Mouse (Mus musculus): ENCODE measurements around the gene P4htm.

P4htm gene

DNA sequence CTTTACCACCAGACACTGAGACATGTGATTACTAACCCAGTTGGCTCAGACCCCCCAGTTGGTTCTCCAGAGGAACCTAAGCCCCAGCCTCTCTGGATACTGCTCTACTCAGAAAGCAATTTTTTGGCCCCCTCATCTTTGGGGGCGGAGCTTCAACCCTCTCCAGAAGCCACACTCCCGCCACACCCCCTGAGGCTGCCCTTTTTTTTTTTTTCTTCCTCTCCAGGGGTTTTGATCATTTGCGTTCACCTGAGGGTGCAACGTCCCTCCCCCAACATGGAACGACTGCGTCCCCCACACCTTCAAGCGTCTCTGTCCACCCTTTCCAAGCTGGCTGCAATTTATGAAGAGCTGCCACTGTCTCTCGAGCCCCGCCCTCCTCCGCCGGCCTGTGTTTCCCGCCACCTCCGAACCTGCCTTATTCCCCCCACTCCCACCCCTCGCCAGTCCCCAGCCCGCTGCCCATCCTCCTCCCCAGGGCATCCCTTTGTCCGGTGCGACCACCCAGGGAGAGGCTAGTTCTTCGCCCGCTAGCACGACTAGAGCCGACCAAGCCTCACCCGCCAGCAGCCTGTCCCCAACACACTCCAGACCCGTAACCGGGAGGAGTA lies 19.4 kb downstream of the P4htm start:
- DNase-seq (ENCODE audit: low spot score in 2 of 2), result no peak

DNA sequence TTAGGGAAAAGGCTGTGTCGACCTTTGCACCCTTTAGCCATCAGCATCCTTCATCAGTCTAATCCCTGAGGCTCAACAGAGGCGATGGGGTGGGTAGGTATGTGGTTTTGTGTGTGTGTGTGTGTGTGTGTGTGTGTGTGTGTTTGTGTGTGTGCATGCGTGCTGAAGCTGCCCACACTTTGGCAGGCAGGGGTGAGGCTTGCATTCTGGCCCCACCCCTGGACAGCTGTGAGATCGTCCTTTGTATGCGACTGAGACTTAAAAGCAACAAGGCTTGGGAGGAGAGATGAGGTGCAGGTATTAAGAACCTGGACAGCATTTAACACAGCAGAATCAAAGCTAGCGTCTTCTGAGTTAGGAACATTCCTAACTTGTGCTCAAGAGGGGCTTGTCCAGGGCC lies 20.4 kb downstream of the P4htm start:
- no peak for DNase-seq (ENCODE audit: low spot score in 2 of 2)

DNA sequence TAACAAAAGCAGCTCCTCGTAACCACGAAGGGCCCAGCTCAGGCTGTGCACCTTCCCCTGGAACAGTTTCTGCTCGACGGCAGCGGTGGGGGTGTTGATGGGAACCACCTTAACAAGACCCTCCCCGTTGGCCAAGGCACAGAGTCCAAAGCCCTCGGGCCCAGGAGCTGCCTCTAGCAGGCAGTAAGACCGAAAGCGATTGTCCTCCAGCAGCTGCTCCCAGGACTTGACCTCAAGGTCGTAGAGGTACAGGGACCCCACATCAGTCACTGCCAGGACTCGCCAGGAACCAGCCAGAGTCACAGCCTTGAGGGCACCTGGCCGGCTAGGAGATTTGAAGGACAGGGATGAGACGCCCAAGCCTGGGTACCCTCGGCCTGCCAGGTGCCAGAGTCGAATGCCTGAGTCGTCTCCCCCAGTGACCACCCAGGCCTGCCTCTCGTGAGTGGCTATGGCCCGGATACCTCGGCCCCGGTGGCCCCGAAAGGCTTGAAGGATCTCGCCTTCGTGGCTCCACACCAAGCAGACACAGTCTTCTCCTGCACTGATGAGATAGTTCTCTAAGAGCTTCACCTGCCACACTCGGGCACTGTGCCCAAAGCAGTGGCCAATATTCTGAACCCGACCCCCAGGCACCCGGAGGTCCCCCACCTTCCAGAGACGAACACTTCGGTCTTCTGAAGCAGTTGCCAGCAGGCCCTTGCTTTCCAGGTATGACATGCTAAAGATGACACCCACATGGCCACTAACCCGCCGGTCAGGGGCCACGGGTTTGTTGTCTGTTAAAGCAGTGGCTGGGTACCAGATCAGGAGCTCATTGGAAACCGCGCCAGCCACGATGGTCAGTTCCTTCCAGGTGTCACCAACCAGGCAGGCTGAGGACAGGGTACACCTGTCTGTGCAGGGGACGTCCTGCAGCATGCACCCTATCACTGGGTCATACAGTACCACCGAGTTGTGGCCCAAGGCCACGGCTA lies 21.9 kb downstream of the P4htm start:
- no peak for DNase-seq (ENCODE audit: low spot score in 2 of 2)

DNA sequence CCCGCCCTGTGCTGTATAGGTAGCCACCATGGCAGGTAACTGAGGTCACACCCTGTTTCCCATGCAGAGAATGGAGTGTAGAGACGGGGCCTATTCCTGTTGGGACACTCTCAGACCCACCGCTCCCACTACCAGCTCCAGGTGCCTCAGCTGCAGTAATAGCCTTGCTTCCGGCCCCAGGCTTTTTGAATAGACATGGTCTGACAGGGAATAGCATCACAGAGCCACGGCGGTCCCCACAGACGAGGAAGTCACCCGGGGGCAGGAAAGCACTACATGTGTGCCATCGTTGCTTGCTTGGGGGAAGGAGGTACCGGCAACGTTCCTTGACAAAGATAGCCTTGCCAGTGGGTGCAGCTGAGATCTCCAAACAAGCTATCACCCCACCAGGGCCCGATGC lies 22.5 kb downstream of the P4htm start:
- DNase-seq (ENCODE audit: low spot score in 2 of 2), result no peak

DNA sequence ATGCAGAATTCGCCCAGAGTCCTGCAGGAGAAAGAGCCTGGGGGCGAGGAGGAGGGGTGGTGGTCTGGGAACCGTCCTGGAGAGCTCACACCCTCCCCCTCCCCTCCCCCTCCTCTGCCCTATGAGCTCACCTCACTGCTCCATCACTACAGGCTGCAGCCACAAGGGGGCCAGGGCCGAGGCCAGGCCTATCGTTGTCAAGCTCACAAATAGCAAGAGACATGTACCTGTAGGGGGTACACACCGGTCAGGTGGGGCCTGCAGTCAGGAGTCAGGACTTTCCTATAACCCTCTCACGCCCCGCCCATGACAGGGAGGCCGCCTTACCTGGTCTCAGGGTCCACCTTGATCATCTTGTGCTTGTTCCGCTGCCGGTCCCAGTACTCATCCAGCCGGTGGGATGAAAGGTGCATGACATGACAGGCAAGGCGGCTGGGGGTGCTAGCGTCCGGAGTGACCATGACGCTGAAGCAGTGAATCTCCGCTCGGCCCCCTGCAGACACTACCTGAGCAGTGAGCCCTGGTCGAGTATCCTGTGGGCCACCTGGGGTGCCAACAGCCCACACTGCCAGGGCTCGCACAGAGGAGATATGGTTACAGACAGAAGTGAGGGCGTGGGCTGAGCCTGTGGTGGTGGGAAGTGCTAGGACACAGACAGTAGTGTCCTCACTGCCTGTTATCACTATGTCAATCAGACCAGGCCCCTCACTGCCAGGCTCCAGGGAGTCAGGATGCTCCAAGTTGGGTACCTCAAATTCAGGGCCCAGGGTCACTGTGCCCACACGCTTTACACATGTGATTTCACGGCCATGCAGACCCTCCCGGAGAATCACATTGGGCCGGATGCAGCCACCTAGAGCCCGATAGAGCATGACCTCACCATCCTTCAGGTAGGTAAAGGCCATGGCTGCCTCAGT lies 23.4 kb downstream of the P4htm start:
- DNase-seq (ENCODE audit: low spot score in 2 of 2), result peak in 1 of 2 experiments; percentile 71

DNA sequence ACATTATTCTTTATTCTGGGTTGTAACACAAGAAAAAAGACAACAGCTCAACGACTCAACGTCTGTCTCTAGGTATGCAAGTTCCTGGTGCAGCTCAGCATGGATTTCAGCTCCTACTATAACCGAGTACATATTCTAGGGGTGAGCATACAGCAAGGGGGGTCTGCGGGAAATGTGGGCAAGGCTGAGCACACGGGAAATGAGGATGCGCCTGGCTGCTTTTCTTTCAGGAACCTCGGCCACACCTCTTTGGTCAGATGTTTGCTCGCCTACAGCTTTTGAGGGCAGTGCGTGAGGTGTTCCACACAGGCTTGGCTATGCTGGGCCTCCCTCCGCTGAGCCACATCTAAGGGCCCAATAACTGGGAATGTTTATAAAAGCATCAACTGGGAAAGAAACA lies 25.1 kb downstream of the P4htm start:
- no peak for DNase-seq (ENCODE audit: low spot score in 2 of 2)

DNA sequence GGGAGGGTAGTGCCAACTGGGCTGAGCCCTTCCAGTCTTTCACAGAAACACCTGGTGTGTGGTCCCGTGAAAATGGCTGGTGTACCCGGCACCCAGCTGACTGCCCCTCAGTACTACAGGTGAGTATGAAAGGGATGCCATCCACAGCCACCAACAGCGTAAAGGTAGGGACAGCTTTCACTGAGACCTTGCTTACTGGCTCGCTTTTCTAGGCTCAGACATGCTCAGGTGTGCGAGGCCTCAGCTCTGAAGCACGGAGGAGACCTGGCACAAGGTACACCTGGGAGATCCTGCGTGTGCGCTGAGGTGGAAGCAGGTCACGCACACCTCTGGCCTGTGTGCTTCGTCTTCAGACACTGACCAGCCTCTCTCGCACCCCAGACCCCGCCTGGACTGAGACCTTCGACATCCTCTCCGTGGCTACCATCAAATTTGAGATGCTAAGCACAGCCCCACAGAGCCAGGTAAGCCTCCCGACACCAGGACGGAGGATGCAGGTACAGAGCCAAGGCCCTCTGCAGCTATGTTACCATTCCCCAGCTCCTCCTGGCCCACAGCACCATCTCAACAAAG lies 26.0 kb downstream of the P4htm start:
- no peak for DNase-seq (ENCODE audit: low spot score in 2 of 2)

DNA sequence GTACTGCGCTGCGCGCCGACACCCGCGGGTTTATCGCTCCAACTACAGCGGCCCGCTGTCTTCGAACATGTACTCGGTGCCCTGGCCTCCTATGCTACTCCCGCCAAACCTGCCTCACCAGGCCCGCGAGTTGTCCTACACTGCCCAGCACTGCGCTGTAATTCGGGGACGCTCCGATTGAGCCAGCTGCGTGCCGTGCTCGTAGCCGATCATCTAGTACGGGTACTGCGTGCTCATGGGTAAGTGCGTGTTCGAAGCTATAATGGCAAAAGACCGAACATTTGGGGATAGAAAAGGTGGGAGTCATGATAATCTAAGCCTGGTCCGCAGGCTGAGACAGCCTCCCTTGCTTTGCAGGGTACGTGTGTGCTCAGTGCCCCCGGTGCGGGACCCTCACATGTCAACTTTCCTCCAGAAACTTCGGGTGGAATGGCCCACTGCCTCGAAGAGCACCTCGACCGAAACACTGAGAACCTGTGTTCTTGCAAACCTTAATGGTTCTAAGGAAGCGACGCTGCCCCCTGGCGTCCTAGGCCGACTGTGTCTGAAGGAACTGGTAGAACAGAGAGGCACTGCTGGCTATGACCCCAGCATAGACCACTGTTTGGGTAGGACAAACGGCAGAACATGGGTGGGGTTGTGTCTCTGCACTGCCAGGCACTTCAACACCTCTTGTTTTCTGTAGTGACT lies 27.1 kb downstream of the P4htm start:
- peak; percentile 73 to 85 for DNase-seq (ENCODE audit: low spot score in 2 of 2)

DNA sequence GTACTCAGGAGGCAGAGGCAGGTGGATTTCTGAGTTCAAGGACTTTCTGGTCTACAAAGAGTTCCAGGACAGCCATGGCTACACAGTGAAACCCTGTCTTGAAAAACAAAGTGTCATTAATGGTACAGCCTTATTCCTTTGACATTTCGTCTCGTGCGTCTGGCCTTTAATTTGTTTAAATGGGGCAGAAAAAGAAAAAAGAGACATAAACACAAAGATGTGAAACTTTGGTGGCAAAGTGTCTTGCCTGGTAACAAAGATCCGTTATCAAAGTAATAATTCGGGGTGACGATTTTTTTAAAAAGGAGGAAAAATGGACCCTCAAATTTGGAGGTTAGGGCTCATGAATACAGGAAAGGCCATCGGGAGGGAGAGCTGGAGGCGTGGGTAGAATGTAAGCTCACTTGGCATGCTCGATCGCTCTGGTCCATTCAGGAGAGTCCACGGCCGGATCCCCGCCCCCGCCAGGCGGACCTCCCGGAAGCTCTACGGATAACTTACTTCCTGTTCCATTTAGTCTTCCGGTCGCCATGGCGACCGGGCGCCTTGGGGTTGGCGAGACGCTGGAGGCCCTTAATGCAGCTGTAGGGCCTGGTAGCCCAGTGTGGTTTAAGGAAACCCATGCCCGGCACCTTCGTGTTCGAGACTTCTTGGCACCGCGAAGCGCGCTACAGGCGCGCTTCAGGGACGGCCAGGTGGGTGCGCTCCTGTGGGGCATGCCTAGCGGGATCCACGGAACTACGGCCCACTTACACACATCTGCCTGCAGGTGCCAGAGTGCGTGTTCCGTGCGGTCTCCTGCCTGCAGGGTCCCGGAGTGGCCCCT lies 27.9 kb downstream of the P4htm start, which contains the start of gene Dalrd3:
TSS of gene Dalrd3 (plus strand) at position 506 of the 826 bp plus-strand sequence.
- DNase-seq (ENCODE audit: low spot score in 2 of 2), result peak; percentile 83 to 88

DNA sequence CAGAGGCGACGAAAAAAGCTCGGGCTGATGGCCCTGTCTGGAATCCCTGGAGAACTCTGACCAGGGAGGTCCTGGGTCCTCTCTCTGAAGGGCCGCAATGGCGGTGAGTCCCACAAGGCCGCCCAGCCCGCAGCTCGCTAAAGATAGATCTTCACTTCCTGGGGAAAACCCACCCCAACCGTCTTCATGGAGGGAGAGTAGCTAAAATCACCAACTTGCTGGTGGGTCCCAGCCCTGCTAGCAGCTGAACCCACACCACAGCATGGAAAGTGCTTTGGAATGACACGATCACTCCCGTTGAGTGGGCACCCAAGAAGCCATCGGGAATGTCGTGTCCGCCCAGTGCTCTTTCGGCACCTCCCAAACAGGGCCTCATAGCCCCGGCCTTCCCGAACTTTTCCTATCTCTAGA lies 29.0 kb downstream of the P4htm start:
- DNase-seq (ENCODE audit: low spot score in 2 of 2), result no peak

DNA sequence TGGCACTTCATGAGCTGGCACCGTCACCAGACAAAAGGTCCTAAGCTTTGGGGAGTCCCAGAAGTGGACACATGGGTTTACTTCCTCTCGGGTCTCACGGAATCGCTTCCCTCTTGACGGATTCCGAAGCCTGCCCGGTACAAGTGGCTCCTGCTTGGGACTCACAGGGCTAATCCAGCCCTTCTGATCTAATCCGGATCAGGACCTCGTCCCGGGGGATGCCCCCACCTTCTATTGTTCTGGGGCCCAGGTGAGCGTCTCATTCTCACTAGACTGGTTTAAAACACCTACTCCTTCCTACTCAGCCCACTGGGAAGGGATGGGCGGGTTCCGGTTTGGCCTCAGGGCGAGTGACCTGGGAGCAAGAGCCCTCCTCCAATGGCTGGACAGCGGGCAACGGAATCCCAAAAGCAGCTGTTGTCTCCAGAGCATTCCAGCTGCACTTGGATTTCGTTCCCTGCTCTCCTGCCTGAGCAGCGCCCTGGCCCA lies 29.5 kb downstream of the P4htm start:
- DNase-seq (ENCODE audit: low spot score in 2 of 2), result no peak

DNA sequence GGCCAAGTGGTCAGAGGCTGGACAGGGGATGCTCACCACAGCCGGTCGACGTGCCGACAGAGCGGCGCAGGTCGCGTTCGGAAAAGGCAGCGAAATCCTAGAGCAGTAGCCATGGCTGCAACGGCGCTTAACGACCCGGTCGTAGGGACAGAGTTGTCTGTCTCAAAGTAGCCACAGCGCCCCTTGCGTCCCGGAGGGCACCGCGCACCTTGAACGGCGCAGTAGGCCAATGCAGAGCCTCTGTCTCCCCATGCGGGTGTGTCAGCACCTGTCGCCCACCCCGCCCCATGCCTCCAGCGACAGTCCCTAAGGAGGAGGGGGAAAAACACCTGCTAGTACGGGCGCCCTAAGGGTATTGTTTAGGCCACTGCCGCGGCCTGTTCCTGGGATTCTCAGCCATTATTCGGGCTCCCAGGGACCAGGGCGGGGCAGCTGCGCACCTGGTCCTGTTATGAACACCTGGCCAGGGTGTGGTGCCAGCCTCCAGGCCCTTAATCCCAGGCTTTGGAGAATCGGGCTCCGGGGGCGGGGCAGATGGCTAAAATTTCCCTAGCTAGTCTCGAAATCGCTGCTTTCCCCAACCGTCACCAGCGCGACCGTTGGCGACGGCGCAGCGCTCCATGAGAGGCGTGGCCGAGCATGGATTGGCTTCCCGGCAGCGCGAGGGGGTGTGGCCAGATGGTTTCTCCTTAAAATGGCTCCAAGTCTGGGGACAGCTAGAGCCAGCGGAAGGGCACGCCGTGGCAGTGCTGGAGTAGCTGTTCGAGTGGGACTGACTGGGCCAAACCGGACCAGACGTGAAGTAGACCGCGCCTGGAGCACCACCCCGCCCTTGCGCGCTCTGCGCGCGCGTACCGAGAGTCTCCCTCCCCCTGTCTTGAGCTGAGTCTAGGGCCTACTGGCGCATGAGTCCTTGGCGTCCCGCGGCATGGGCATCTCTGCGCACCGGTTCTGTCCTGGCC lies 30.4 kb downstream of the P4htm start, which contains the start of gene Ndufaf3:
TSS of gene Ndufaf3 (minus strand) at position 620 of the 962 bp plus-strand sequence.
- DNase-seq (ENCODE audit: low spot score in 2 of 2), result peak; percentile 91 to 94

DNA sequence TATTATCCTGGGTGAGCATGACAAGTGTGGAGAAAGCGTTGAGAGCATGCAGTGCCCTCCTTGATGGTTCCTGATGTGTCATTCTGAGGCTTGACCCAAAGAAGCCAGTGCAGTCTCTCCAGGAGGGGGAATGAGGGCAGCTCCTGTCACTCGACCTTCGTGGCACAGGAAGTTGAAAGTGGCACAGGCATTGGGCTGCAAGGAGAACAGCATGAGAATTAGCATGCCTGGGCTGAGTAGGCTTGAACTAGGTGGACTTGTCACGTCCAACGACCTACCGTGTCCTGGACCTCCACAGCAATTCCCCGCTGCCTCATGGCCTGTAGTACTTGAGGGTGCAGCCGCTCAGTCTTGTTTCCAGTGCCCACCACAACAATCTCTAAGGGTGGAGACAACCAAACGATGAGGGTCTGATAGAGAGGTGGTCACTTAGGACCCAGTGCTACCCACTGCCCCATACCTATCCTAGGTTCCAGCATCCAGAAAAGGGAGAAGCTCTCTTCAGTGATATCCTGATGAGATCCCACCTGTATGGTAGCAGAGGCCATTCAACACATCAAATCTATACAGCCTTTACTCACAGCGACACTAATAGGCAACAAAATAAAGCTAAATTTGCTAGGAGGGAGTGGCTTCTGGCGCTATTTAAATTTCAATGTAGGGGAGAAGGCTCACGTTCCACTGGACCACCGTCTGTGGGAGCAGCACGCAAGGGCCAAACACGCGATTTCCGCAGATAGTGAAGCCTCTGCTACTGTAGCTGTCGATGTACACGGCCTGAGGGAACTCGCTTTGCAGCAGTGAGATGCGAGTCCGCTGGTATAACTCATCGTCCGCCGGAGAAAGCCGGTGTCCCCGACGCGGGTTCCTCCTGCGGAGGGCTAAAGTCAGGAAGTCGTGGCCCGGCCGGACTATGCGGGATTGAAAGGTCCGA lies 31.3 kb downstream of the P4htm start:
- DNase-seq (ENCODE audit: low spot score in 2 of 2), result no peak

DNA sequence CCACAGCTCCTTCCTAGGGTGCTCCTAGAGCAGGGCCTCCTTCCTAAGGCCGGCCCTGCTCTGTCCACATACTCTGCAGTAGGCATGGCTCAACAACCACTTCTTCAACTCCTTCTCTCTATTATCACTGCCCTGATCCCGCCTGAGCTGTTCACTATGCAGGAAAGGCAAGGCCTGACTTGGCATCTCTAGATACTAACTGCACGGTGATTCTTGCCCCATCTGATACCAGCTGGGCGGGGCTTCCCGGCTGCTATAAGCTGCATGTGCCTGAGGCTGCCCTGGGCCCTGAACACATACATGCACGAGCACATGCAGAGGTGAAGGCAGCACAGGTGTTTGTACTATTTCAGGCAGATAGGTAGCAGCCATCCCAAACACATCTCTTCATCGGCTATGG lies 33.3 kb downstream of the P4htm start:
- DNase-seq (ENCODE audit: low spot score in 2 of 2), result no peak

DNA sequence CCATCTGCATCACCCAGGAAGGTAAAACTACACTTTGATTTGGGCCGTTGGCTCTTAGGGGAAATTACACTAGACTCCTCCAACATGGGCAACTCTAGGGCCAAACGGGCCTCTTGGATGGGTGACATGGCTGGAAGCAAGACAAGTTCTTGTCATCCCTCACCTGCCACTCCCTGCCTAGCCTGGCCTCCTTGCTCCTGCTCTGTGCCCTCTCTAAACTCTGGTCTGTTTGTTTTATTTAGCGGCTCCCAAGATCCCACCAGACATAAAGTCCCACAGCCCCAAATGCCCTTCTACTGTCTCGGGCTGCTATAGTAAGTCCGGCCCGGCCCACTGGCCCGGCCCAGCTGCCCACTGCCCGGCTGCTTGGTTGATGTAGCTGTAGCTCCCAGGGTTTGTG lies 33.8 kb downstream of the P4htm start:
- DNase-seq (ENCODE audit: low spot score in 2 of 2), result no peak

DNA sequence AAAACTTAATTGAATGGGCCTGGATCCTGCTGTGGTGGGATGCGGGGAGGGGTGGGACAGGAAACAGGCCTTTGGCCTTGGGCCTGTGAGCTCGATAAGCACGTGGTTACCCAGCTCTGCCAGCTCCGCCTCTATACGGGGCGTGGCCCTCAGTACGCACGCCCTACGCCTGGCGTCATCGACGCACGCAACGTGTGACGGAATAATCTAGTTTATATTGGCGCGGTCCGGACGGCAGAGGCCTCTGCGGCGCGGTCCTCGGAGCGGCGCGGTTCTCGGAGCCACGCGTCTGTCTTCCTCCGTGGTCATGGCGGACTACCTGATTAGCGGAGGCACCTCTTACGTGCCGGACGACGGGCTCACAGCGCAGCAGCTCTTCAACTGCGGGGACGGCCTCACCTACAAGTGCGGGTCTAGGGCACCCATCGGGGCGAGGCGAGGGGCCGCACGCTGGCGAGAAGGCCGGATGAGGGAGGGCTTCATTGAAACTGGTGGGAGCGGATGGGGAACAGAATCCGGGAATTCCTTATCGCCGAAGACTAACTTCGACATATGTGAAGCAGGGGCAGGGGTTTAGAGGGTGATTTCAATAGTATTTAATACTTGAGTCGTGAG lies 37.1 kb downstream of the P4htm start, which contains the start of gene Impdh2:
TSS of gene Impdh2 (plus strand) at position 60 of the 615 bp plus-strand sequence.
- DNase-seq (ENCODE audit: low spot score in 2 of 2), result peak; percentile 93 to 94

DNA sequence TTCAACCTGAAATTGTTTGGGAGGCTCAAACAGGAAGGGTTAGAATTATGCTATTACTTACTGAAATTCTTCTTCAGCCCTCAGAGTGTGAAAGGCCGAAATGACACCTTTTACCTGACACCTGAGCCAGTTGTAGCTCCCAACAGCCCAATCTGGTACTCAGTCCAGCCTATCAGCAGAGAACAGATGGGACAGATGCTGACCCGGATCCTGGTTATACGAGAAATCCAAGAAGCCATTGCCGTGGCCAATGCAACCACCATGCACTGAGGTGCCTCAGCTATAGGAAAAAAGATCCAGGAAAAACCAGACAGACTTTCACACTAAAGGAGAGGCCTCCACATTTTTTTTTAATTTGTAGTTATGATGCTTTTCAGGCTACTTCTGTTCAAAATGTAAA lies 38.3 kb downstream of the P4htm start:
- no peak for DNase-seq (ENCODE audit: low spot score in 2 of 2)
